Mouse (Mus musculus) MN1 (cell line): ENCODE measurements around the gene Zfp985.
"Not testable (repeated sequence)": the region's sequence is repeated elsewhere in the genome, so short reads cannot be mapped to it uniquely, and the experiment has no call there.

Experiments used
- DNase-seq: peaks from one replicate; pipeline ENCODE4 v3.0.0-alpha.2; 2016; ENCODE audit warnings: low spot score

Zfp985 gene

DNA sequence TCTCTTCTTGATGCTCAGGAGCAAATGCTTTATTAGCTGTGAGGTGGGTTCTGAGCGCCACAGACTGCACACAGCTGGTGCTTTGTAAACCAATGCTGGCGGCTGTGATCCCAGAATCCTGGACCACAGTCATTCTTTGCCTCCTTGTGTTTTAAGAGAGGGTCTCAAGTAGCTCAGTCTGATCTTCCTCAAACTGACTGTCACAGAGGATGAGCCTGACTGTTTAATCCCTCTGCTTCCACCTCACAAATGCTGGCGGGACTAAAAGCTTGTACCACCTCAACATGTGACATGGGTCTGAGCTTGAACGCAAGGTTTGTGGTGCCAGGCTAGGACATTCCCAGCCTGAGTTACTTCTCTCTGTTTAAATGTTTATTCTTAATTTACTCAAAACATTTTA is 52.4 kb downstream of the Zfp985 start:
- no peak for DNase-seq

DNA sequence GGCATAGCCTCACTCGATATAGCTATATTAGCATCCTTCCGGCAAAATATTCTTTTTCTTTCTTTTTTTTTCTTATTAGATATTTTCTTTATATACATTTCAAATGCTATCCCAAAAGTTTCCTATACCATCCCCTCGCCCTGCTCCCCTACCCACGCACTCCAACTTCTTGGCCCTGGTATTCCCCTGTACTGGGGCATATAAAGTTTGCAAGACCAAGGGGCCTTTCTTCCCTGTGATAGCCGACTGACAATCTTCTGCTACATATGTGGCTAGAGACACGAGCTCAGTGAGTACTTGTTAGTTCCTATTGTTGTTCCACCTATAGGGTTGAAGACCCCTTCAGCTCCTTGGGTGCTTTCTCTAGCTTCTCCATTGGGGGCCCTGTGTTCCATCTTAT is 53.4 kb downstream of the Zfp985 start:
- DNase-seq, result not testable (repeated sequence)

DNA sequence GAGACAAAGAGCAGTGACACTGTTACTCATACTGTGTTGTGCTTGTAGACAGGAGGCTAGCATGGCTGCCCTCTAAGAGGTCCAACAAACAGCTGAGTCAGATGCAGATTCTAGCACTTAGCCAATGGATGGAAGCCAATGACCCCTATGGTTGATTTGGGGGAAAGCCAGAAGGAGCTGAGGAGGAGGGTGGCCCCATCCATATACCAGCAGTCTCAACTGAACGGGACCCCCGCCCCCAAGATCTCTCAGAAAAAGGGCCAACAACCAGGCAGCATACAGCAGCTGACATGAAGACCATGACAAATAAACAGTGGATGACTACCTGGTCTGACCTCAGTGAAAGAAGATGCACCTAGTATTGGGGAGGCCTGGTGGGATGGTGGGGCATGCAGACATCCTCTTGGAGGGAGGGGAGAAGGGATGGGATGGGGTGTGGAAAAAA is 80.8 kb downstream of the Zfp985 start:
- DNase-seq, result not testable (repeated sequence)
